Mouse (Mus musculus) megakaryocyte progenitor cell, adult 5-6 weeks (primary cell): ENCODE data around the gene Vgll4. TPM values are rescaled to one million over a fixed set of nuclear protein-coding genes. Genes with fewer than 3 reads are reported as not detected.
"Not testable (repeated sequence)": the region's sequence is repeated elsewhere in the genome, so short reads cannot be mapped to it uniquely, and the experiment has no call there.

ENCODE experiments used
- ATAC-seq: replicated peaks from 2 replicates; pipeline ENCODE4 v1.8.0; 2016; ENCODE audit warnings: mild to moderate bottlenecking, moderate TSS enrichment, inconsistent platforms; ENCODE audit not compliant: poor library complexity
- total RNA-seq, 2 experiments: library from RNA; stranded (forward) in 1 of 2; stranded (reverse) in 1 of 2; fragments of 157-497, 149-512 nt in 1 of 2; fragments of 200-1000 nt in 1 of 2; gene quantifications; 2 replicates each; pipeline versions ENCODE4 v1.2.3 to v1.2.4; 2015 to 2017

Gene Vgll4
- total RNA-seq, 2 experiments from 2014 or later, result 14.0 to 23.1 TPM

DNA sequence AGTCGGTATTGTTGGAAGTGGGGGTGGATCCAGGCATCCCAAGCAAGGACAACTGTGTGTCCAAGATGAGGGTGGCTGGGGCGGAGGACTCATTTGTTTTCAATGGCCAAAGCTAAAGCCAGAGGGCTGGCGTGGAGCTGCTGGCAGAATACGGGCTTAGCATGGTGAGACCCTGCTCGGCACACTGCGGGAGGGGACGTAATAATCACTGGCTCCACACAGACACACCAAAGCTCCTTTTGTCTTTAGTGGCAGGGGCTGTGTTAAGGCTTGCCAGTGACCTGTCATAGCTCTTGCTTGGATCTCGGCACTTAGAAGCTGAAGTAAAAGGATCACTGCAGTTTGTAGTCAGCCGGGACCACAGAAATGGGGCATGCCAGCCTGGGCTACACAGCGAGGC, 69.6 kb downstream of the Vgll4 start:
- no peak for ATAC-seq

GRCm38 (mm10) chr6:114899652-114900051, 70.1 kb downstream of the Vgll4 start:
- peak; percentile 40 for ATAC-seq

DNA sequence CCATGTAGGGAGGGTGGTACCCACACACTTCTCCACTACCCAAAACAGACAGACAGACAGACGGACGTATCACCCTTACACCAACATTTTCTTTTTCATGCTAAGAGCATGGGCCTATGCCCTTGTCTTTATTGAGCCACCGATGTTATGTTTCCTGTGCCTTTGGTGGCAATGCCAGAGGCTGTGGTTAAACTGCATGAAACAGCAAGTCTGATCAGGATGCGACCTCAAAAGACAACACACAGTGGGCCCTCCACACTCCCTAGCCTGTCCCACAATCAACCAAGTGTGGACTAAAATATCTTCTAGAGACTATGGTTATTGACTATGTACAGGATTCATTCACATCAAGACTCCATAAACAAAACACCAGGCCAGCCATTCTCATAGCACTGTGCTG, 70.8 kb downstream of the Vgll4 start:
- peak; percentile 12 for ATAC-seq

DNA sequence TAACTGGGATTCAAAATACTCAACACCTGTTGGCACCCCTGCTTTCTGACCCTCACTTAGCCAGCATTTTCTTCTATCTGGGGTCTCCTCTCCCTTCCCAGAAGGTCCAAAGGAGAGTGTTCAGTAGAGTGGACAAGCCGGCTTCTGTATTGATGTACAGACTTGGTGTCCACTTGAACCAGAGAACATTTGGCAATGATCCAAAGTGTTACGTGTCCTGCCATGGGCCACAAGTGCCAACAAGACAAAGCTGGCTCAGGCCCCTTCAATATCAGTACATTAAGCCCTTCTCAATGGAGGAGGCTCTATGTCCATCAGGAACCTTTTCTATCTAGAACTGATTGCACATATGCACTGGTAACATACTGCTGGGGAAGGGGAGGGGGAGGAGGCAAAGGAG, 73.5 kb downstream of the Vgll4 start:
- ATAC-seq, result no peak

DNA sequence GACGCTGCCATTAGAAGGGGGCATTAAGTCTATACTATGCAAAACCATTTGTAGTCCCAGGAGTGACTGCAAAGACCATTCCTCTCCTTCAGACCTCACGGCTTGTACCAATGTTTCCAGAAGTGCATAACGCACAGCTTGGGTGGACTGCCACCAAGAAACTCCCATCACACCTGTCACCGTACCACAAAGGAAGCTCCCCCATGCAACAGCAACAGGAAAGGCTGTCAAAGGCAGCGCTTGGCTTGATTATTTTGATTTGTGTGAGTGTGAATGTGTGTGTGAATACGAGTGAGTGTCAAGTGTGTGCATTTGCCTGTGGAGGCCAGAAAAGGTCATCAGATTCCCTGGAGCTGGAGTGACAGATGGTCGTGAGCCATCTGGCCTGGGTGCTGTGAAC, 74.6 kb downstream of the Vgll4 start:
- ATAC-seq, result no peak

GRCm38 (mm10) chr6:114894548-114895106, 75.2 kb downstream of the Vgll4 start:
- ATAC-seq, result peak; percentile 9; the same call in 1 of the 2 replicates

GRCm38 (mm10) chr6:114893427-114894209, 76.2 kb downstream of the Vgll4 start:
- ATAC-seq, result peak; percentile 78

DNA sequence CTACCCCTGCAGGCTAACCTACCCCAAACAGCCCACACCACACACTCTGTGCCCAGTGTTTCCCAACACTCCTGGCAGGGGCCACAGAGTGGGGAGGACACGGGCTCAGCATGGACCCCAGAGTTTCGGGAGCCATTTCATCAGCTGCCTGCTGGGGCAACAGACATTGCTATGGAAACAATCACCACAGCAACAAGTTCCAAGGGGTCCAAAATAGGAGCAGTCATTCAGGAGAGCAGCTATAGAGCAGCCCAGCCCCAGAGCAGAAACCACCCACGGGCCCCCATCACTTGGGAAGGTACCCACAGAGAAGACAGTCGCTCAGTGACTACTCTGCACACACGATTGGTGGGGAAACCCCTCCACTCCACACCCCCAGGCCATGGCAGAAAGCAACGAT, 77.4 kb downstream of the Vgll4 start:
- peak; percentile 24 for ATAC-seq

DNA sequence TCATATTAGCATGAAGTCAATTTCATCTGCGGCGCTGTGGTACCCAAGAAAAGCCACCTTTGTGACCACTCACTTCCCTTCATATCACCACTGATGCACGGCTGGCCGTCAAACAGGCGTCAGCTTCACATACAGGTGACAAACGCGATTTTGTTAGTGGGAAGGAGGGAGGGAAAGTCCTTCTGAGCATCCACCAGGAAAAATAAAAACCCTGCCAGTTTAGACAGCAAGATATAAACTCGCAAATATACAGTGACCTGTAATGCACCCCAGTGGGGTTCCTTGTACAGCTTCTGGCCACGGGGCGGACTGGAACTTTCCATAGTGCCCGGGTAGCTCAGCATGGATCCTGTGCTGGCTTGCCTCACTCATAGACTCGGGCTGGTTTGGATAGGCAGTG, 78.0 kb downstream of the Vgll4 start:
- ATAC-seq, result no peak

GRCm38 (mm10) chr6:114891272-114891671, 78.5 kb downstream of the Vgll4 start:
- ATAC-seq, result no peak

GRCm38 (mm10) chr6:114890411-114891115, 79.2 kb downstream of the Vgll4 start:
- ATAC-seq, result peak; percentile 27

- not testable (repeated sequence) for ATAC-seq
Observed at GRCm38 (mm10) chr6:114889971-114890370, 79.8 kb downstream of the Vgll4 start.

- no peak for ATAC-seq
Observed at GRCm38 (mm10) chr6:114888922-114889321, 80.9 kb downstream of the Vgll4 start.

- ATAC-seq, result no peak
Observed at GRCm38 (mm10) chr6:114886504-114887361, 83.1 kb downstream of the Vgll4 start.

- ATAC-seq, result peak; percentile 38
Observed at GRCm38 (mm10) chr6:114886012-114886411, 83.8 kb downstream of the Vgll4 start.

DNA sequence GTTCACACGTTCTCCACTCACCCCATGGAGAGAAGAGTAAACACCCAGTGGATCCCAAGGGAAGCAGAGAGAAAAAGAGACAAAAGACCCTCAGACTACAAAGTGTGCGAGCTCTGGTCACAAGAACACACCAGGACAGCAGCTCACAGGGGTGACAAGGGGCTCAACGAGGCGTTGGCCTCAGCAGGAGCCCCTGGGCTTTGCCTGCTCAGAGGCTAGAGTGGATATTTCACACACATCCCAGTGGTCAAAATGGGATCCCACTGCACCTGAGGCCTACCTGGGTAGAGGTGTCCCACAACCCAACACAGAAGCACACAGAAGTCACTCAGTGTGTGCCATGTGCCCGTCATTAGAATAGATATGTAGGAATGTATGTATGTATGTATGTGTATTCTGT, 84.7 kb downstream of the Vgll4 start:
- no peak for ATAC-seq

DNA sequence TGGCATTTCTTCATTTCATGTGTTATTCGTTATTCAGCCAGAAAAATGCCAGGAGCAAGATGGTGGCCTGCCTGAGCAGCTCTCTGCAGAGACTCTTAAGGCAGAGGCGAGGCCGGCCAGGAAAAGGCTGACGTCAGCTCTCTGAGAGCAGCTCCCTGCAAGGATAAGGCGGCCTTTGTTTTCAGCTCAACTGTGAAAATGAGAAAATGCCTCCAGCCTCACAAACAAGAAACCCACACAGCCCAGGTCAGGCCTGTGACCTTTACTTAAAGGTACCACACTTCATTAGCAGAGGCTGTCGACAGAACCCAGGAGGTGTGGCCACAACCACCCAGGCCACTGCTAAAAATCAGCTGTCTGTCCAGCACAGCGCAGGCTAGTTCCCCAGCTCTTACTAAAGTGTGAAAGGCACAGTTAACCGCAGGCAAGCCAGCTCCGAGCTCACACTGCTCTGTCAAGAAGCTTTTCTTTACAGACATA, 86.5 kb downstream of the Vgll4 start:
- ATAC-seq, result peak; percentile 30

DNA sequence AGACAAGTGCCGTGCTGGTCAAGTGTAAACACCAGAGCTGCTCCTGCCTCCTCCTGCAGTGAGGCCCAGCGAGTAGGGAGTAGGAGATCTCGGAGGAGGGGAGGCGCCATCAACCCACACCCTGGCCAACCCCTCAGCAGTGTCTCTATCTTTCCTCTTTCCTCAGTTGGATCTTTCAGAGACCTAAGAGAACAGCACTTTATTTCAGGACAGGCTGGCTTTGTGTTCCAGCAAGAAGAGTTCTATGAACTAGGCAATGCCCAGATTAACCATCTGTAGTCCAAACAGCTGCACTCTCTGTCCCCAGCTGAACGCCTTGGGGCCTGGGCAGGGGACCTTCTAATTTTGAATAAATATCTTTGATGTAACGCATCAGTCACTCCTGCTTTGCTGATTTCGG, 87.1 kb downstream of the Vgll4 start:
- no peak for ATAC-seq

DNA sequence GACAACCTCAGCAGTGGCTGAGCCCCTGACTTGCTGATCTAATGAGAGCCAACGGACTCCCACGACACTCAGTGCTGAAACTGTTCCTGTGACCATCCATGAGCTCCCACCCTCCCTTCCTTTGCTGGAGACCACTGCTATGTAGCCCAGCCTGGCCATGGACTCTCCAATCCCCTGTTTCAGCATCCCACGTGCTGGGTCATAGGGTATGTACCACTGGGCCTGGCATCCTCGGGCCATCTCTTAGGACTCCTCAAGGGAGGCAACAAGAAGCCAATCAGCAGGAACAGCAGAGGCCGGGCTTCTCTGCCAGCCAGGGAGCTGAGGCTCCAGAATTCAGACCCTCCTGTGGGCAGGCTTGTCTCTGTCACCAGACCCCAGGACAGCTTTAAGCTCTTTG, 87.6 kb downstream of the Vgll4 start:
- no peak for ATAC-seq

- no peak for ATAC-seq
Observed at GRCm38 (mm10) chr6:114880798-114881197, 89.0 kb downstream of the Vgll4 start.
